Mouse (Mus musculus): ENCODE data around the gene C2cd4b.

- no peak for TF ChIP-seq EP300 (IDR thresholded peaks at IDR 0.05; ENCODE audit: low read depth)
- TF ChIP-seq CTCF (IDR thresholded peaks at IDR 0.05; ENCODE audit: low read depth), result no peak
Observed at GRCm38 (mm10) chr9:67766405-67766804, 7.2 kb downstream of the C2cd4b start.
